Mouse (Mus musculus): ENCODE measurements around the gene A030003K21Rik.

GRCm38 (mm10) chr1:82974342-82974741, 31.2 kb upstream of the A030003K21Rik start:
- TF ChIP-seq POLR2A (IDR thresholded peaks at IDR 0.05; ENCODE audit: borderline replicate concordance, insufficient read depth, low read length) (no peak), CTCF (IDR thresholded peaks at IDR 0.05; ENCODE audit: borderline replicate concordance, insufficient read depth, low read depth, low read length) (no peak)
